Mouse (Mus musculus): Measurements from ENCODE around the gene Zfp648. TPM values are rescaled to one million over a fixed set of nuclear protein-coding genes. Genes with fewer than 3 reads are reported as not detected.

The Zfp648 gene
- total and polyA plus RNA-seq, 3 experiments, result not detected

GRCm38 (mm10) chr1:154178541-154179155, 22.3 kb upstream of the Zfp648 start:
- H3K27me3 ChIP-seq (replicated peaks), result no peaks in the 10 kb centered on the region
- no peak for DNase-seq (ENCODE audit: extremely low read depth)
- in situ Hi-C loops (cut with MboI; ENCODE audit: low pct_ligation_motif_present, low pct_unique_long_range_greater_than_20kb, low sequenced_read_pairs), result loop anchor here (5.0 to 10.0 kb wide), 2 partner anchors 54 to 286 kb away; partner anchors contain the start of gene Teddm1a

GRCm38 (mm10) chr1:154180952-154181351, 20.0 kb upstream of the Zfp648 start:
- H3K27me3 ChIP-seq (replicated peaks), result no peaks in the 10 kb centered on the region
- no peak overlapping the region for H3K9ac ChIP-seq (ENCODE audit: insufficient read depth, low read depth)
- no peak overlapping the region for H3K4me3 ChIP-seq (replicated peaks in 1 of 3; ENCODE audit: low read depth in 2 of 3, low read length in 2 of 3, poor library complexity in 1 of 3)
- TF ChIP-seq RCOR1 (conservative IDR thresholded peaks at IDR 0.05; ENCODE audit: low read depth, low read length) (no peak), CTCF (conservative IDR thresholded peaks at IDR 0.05 in 1 of 2, IDR thresholded peaks at IDR 0.05 in 1 of 2; ENCODE audit: low read depth in 2 of 2, low read length in 2 of 2) (peak; percentile 46 to 82), RAD21 (IDR thresholded peaks at IDR 0.05; ENCODE audit: low read depth, low read length) (peak; percentile 88), ZC3H11A (IDR thresholded peaks at IDR 0.05; ENCODE audit: low read depth, low read length) (peak; percentile 36), SMC3 (IDR thresholded peaks at IDR 0.05; ENCODE audit: low read depth, low read length) (peak; percentile 79), TCF12 (IDR thresholded peaks at IDR 0.05; ENCODE audit: low read depth, low read length) (no peak)
- H3K36me3 ChIP-seq (replicated peaks in 1 of 2; ENCODE audit: control insufficient read depth in 1 of 2, insufficient read depth in 1 of 2, low read length in 1 of 2), result no peaks in the 10 kb centered on the region
- H3K79me2 ChIP-seq (replicated peaks; ENCODE audit: control insufficient read depth, extremely low read depth, insufficient read depth, poor library complexity, severe bottlenecking), result no peaks in the 10 kb centered on the region
- in situ Hi-C loops (cut with MboI; ENCODE audit: low pct_ligation_motif_present, low pct_unique_long_range_greater_than_20kb, low sequenced_read_pairs) (loop anchor here (10.0 kb wide), 1 partner anchor 106 kb away; no protein-coding TSS in a partner anchor), dilution Hi-C loops (cut with MboI; ENCODE audit: extremely low pct_ligation_motif_present, extremely low pct_unique_long_range_greater_than_20kb, low sequenced_read_pairs) (no loop called here)
- H3K4me2 ChIP-seq (ENCODE audit: insufficient read depth, low read depth, poor library complexity, severe bottlenecking), result no peak overlapping the region
- no peak overlapping the region for H3K27ac ChIP-seq (ENCODE audit: insufficient read depth, low read depth)
- no peaks in the 10 kb centered on the region for H3K9me3 ChIP-seq (replicated peaks; ENCODE audit: low read length)
- peak; percentile 73 for DNase-seq (ENCODE audit: extremely low read depth)
- H3K4me1 ChIP-seq (ENCODE audit: control insufficient read depth in 1 of 2, insufficient read depth in 2 of 2), result peaks cover 0 to 18% of the 10 kb centered on the region in 2 experiments; a peak in 2 of 4 replicates

More at GRCm38 (mm10) chr1:154178541-154179155, 22.3 kb upstream of the Zfp648 start:
- no peaks in the 10 kb centered on the region for H3K36me3 ChIP-seq (replicated peaks in 1 of 2; ENCODE audit: control insufficient read depth in 1 of 2, insufficient read depth in 1 of 2, low read length in 1 of 2)
- H3K4me2 ChIP-seq (ENCODE audit: insufficient read depth, low read depth, poor library complexity, severe bottlenecking), result no peak overlapping the region
- TF ChIP-seq POLR2AphosphoS2 (IDR thresholded peaks at IDR 0.05; ENCODE audit: low read depth, low read length) (no peak), ZKSCAN1 (IDR thresholded peaks at IDR 0.05; ENCODE audit: borderline replicate concordance, low read depth, low read length) (no peak), NRF1 (IDR thresholded peaks at IDR 0.05; ENCODE audit: low read depth, low read length) (no peak), MAX (IDR thresholded peaks at IDR 0.05; ENCODE audit: low read length) (no peak), ZNF384 (IDR thresholded peaks at IDR 0.05; ENCODE audit: low read depth, low read length) (no peak), JUND (conservative IDR thresholded peaks at IDR 0.05; ENCODE audit: low read depth, low read length) (no peak), CHD1 (IDR thresholded peaks at IDR 0.05; ENCODE audit: low read depth, low read length) (no peak), KAT2A (IDR thresholded peaks at IDR 0.05; ENCODE audit: insufficient replicate concordance, low read length) (no peak), SIN3A (IDR thresholded peaks at IDR 0.05; ENCODE audit: low read length) (no peak), HCFC1 (IDR thresholded peaks at IDR 0.05; ENCODE audit: low read depth, low read length) (no peak), MYC (IDR thresholded peaks at IDR 0.05; ENCODE audit: low read depth, low read length) (no peak), USF1 (IDR thresholded peaks at IDR 0.05; ENCODE audit: low read depth, low read length) (no peak), E2F4 (IDR thresholded peaks at IDR 0.05; ENCODE audit: insufficient replicate concordance, low read depth, low read length) (no peak), PAX5 (IDR thresholded peaks at IDR 0.05; ENCODE audit: low read length) (no peak), TCF12 (IDR thresholded peaks at IDR 0.05; ENCODE audit: low read depth, low read length) (no peak), TBP (conservative IDR thresholded peaks at IDR 0.05; ENCODE audit: low read depth, low read length) (no peak)
- no peak overlapping the region for H3K4me3 ChIP-seq (replicated peaks in 1 of 3; ENCODE audit: low read depth in 2 of 3, low read length in 2 of 3, poor library complexity in 1 of 3)
- H3K79me2 ChIP-seq (replicated peaks; ENCODE audit: control insufficient read depth, extremely low read depth, insufficient read depth, poor library complexity, severe bottlenecking), result no peaks in the 10 kb centered on the region
- H3K9ac ChIP-seq (ENCODE audit: insufficient read depth, low read depth), result no peak overlapping the region
- H3K4me1 ChIP-seq (ENCODE audit: control insufficient read depth in 1 of 2, insufficient read depth in 2 of 2), result peaks cover 3 to 38% of the 10 kb centered on the region in 2 experiments; a peak in 3 of 4 replicates
- dilution Hi-C loops (cut with MboI; ENCODE audit: extremely low pct_ligation_motif_present, extremely low pct_unique_long_range_greater_than_20kb, low sequenced_read_pairs), result no loop called here
- no peak overlapping the region for H3K27ac ChIP-seq (ENCODE audit: insufficient read depth, low read depth)
- H3K9me3 ChIP-seq (replicated peaks; ENCODE audit: low read length), result no peaks in the 10 kb centered on the region

All from CH12.LX (cell line).